Mouse (Mus musculus) limb, embryonic 14.5 days (tissue): Measurements from ENCODE around the gene Nfx1. TPM values are rescaled to one million over a fixed set of nuclear protein-coding genes. Genes with fewer than 3 reads are reported as not detected.

Source experiments
- ATAC-seq: fragments of 200-750 bp; cut with Nextera tagmentation; 2 replicates; pipeline ENCODE4 v1.8.0; 2017; ENCODE audit warnings: low read depth, moderate number of reproducible peaks, moderate TSS enrichment; ENCODE audit not compliant: low FRiP score
- DNase-seq: peaks from one replicate; pipeline ENCODE4 v3.0.0-alpha.2; 2015; ENCODE audit warnings: low spot score
- H3K27ac ChIP-seq: fragments of 300-500 bp; sonication (generic); replicated peaks from 2 replicates; pipeline ENCODE4 v1.5.1; 2014; ENCODE audit warnings: low read depth, mild to moderate bottlenecking, low read length, moderate library complexity, mixed read lengths
- H3K27me3 ChIP-seq: fragments of 300-500 bp; sonication (generic); 2 replicates; pipeline ENCODE4 v1.6.1; 2014; ENCODE audit warnings: low read length, mixed read lengths; ENCODE audit not compliant: control insufficient read depth, insufficient read depth
- H3K36me3 ChIP-seq: fragments of 300-500 bp; sonication (generic); 2 replicates; pipeline ENCODE4 v1.6.1; 2014; ENCODE audit warnings: mild to moderate bottlenecking, low read length, moderate library complexity, mixed read lengths; ENCODE audit not compliant: control insufficient read depth, insufficient read depth
- H3K4me1 ChIP-seq: fragments of 300-500 bp; sonication (generic); 2 replicates; pipeline ENCODE4 v1.6.1; 2014; ENCODE audit warnings: antibody characterized with exemption, low read length, mixed read lengths; ENCODE audit not compliant: control insufficient read depth, insufficient read depth
- H3K4me2 ChIP-seq: fragments of 300-500 bp; sonication (generic); replicated peaks from 2 replicates; pipeline ENCODE4 v1.6.1; 2014; ENCODE audit warnings: low read depth, mild to moderate bottlenecking, low read length, moderate library complexity; ENCODE audit not compliant: severe bottlenecking
- H3K4me3 ChIP-seq: fragments of 300-500 bp; sonication (generic); replicated peaks from 2 replicates; pipeline ENCODE4 v1.5.1; 2014; ENCODE audit warnings: low read length
- H3K9ac ChIP-seq: fragments of 300-500 bp; sonication (generic); 2 replicates; pipeline ENCODE4 v1.6.1; 2014; ENCODE audit warnings: mild to moderate bottlenecking, low read depth, low read length, moderate library complexity; ENCODE audit not compliant: severe bottlenecking
- H3K9me3 ChIP-seq: fragments of 300-500 bp; sonication (generic); 2 replicates; pipeline ENCODE4 v1.6.1; 2016; ENCODE audit warnings: low read length; ENCODE audit not compliant: control insufficient read depth
- POLR2A ChIP-seq: fragments of 200-500 bp; IDR thresholded peaks from 2 replicates; pipeline ENCODE4 v1.8.0; 2012; ENCODE audit warnings: inconsistent platforms, mild to moderate bottlenecking, moderate library complexity, borderline replicate concordance; ENCODE audit not compliant: insufficient read depth, insufficient read length; ENCODE audit errors: extremely low read depth
- WGBS: fragments of 180-500 bp; shearing (Covaris S2); extraction: QIAGEN DNeasy Blood & Tissue Kit; methylation state at CpG from one replicate; pipeline ENCODE4 v1.1.7; 2014; 5-methylcytosine and 5-hydroxymethylcytosine counted together
- microRNA-seq: library from miRNA; unstranded; fragments of <30 nt; microRNA quantifications from one replicate; pipeline ENCODE4, GENCODE M21; 2016
- polyA plus RNA-seq, 2 experiments: library from polyadenylated mRNA; depleted of rRNA in 1 of 2; stranded (reverse) in 1 of 2; unstranded in 1 of 2; fragments of >200 nt; fragmentation: Nextera tagmentation in 1 of 2; extraction: Ambion mirVana in 1 of 2; gene quantifications; 2 replicates each; pipeline versions ENCODE4 v1.2.1 to v1.2.3; 2012 to 2014

Nfx1 gene
- polyA plus RNA-seq, 2 experiments: 88.8 to 91.4 TPM

DNA sequence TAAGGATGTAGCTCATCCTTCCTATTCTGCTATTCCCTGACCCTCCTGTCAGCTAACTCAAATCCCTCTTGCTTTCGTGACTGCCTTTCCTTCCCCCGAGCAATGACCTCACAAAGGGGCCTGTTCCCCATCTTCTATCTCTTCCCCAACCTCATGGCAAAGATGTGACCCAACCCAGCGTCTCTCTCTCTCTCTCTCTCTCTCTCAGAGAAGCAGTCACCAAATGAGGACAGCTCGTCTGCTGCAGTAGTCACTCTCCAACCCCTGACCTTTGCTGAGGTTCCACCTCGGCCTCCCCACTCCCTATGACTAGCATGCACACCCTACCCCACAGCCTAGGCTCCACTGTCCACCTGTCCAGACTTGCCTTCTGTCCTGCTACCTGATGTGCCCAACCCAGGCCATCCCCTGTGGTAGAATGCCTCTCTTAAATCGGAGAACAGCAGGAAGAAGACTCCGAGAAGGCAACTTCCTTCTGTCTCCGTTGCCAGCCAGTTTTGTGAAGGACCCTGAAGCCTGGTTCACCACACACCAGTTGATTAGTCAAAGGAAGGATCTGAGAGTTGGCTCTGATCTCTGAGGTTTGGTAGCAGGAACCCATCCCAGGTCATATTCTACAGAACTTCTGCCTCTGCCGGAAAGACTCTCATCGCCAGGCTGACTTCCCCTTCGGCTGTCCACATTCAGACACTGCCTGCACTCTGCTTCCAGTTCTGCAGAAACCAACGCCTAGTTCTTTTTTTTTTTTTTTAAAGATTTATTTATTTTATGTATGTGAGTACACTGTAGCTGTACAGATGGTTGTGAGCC lies 102.5 kb downstream of the Nfx1 start:
- no peaks in the 10 kb centered on the region for H3K4me1 ChIP-seq
- no peak overlapping the region for H3K27ac ChIP-seq
- H3K36me3 ChIP-seq: no peaks in the 10 kb centered on the region
- no peaks in the 10 kb centered on the region for H3K27me3 ChIP-seq
- H3K4me2 ChIP-seq: no peak overlapping the region
- 75% methylated on average over 12 of the region's 12 CpGs for WGBS
- no peak overlapping the region for H3K9ac ChIP-seq
- no peak overlapping the region for H3K4me3 ChIP-seq
- DNase-seq (no peak), ATAC-seq (no peak)
- H3K9me3 ChIP-seq: no peaks in the 10 kb centered on the region
- TF ChIP-seq POLR2A: no peak

DNA sequence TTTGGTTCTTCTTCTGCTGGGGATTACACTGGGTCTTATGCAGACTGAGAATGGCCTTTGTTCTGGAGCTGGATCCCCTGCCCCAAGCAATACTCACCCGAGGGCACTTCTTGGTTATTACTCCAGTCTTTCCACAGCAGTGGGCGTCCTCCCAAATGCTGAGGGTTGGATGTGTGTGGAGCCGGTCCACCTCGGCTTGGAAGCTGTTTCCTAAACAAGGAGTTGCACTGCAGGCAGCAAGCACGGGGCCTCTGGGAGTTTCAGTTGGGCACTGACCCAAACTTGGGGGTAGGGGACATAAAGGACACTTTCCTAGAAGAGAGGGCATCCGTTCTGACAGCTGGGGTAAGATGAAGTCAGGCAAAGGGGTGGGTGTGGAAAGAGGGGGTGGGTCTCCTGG lies 103.8 kb downstream of the Nfx1 start:
- no peak overlapping the region for H3K27ac ChIP-seq
- H3K4me2 ChIP-seq: no peak overlapping the region
- no peaks in the 10 kb centered on the region for H3K9me3 ChIP-seq
- H3K9ac ChIP-seq: no peak overlapping the region
- ATAC-seq (no peak), DNase-seq (no peak)
- 71% methylated on average over 6 of the region's 6 CpGs for WGBS
- no peak for TF ChIP-seq POLR2A
- no peaks in the 10 kb centered on the region for H3K4me1 ChIP-seq
- no peaks in the 10 kb centered on the region for H3K27me3 ChIP-seq
- no peaks in the 10 kb centered on the region for H3K36me3 ChIP-seq
- no peak overlapping the region for H3K4me3 ChIP-seq

Small RNA genes within 50 kb of the gene (microRNA-seq; reads per million reads assigned to microRNA genes)
- gene Mir3094: 2.1 reads per million

Other genes with a start within 250 kb of the Nfx1 start
- 47.3 and 96.6 TPM in 2 replicates for gene Dnaja1, start 248.8 kb upstream of the Nfx1 start, polyA plus RNA-seq (2012; rRNA removed)
- 343 and 345 TPM in 2 replicates for gene Dnaja1, start 248.8 kb upstream of the Nfx1 start, polyA plus RNA-seq (2014; fragmentation: Nextera tagmentation; extraction: Ambion mirVana)
- gene Smu1, start 213.0 kb upstream of the Nfx1 start, polyA plus RNA-seq (2012; rRNA removed): 67.4 and 73.4 TPM in 2 replicates
- gene Smu1, start 213.0 kb upstream of the Nfx1 start, polyA plus RNA-seq (2014; fragmentation: Nextera tagmentation; extraction: Ambion mirVana): 140 and 143 TPM in 2 replicates
- gene B4galt1, start 116.9 kb upstream of the Nfx1 start, polyA plus RNA-seq (2012; rRNA removed): 35.9 and 41.3 TPM in 2 replicates
- 52.3 and 54.8 TPM in 2 replicates for gene B4galt1, start 116.9 kb upstream of the Nfx1 start, polyA plus RNA-seq (2014; fragmentation: Nextera tagmentation; extraction: Ambion mirVana)
- 0.49 and 1.4 TPM in 2 replicates for gene Spink4, start 50.9 kb upstream of the Nfx1 start, polyA plus RNA-seq (2012; rRNA removed)
- gene Spink4, start 50.9 kb upstream of the Nfx1 start, polyA plus RNA-seq (2014; fragmentation: Nextera tagmentation; extraction: Ambion mirVana): not detected in 2 replicates
- 74.4 and 109 TPM in 2 replicates for gene Bag1, start 22.6 kb upstream of the Nfx1 start, polyA plus RNA-seq (2012; rRNA removed)
- gene Bag1, start 22.6 kb upstream of the Nfx1 start, polyA plus RNA-seq (2014; fragmentation: Nextera tagmentation; extraction: Ambion mirVana): 249 and 252 TPM in 2 replicates
- gene Chmp5, start 22.5 kb upstream of the Nfx1 start, polyA plus RNA-seq (2012; rRNA removed): 48.0 and 76.2 TPM in 2 replicates
- gene Chmp5, start 22.5 kb upstream of the Nfx1 start, polyA plus RNA-seq (2014; fragmentation: Nextera tagmentation; extraction: Ambion mirVana): 101 and 102 TPM in 2 replicates
- gene Aqp7, start 77.2 kb downstream of the Nfx1 start, polyA plus RNA-seq (2012; rRNA removed): 0.09 and 0.13 TPM in 2 replicates
- gene Aqp7, start 77.2 kb downstream of the Nfx1 start, polyA plus RNA-seq (2014; fragmentation: Nextera tagmentation; extraction: Ambion mirVana): 0.18 TPM in 1 of 2 replicates, not detected in the other
- gene Aqp3, start 127.3 kb downstream of the Nfx1 start, polyA plus RNA-seq (2012; rRNA removed): 56.2 and 72.9 TPM in 2 replicates
- 31.5 and 36.6 TPM in 2 replicates for gene Aqp3, start 127.3 kb downstream of the Nfx1 start, polyA plus RNA-seq (2014; fragmentation: Nextera tagmentation; extraction: Ambion mirVana)
- 39.1 and 47.7 TPM in 2 replicates for gene Nol6, start 153.5 kb downstream of the Nfx1 start, polyA plus RNA-seq (2012; rRNA removed)
- gene Nol6, start 153.5 kb downstream of the Nfx1 start, polyA plus RNA-seq (2014; fragmentation: Nextera tagmentation; extraction: Ambion mirVana): 29.2 and 30.7 TPM in 2 replicates
- 110 and 182 TPM in 2 replicates for gene Ube2r2, start 164.8 kb downstream of the Nfx1 start, polyA plus RNA-seq (2012; rRNA removed)
- gene Ube2r2, start 164.8 kb downstream of the Nfx1 start, polyA plus RNA-seq (2014; fragmentation: Nextera tagmentation; extraction: Ambion mirVana): 96.6 and 108 TPM in 2 replicates